Mouse (Mus musculus) C2C12 (cell line): ENCODE data around the gene Ptbp2. TPM values are rescaled to one million over a fixed set of nuclear protein-coding genes. Genes with fewer than 3 reads are reported as not detected.

Experiments
- H3K27me3 ChIP-seq: one replicate; pipeline ENCODE4 v1.6.1; 2011; ENCODE audit not compliant: control insufficient read depth, insufficient read depth, insufficient read length
- H3K36me3 ChIP-seq: one replicate; pipeline ENCODE4 v1.6.1; 2011; ENCODE audit not compliant: control insufficient read depth, insufficient read depth
- H3K4me3 ChIP-seq: one replicate; pipeline ENCODE4 v1.5.1; 2011; ENCODE audit warnings: mild to moderate bottlenecking, control low read depth; ENCODE audit not compliant: poor library complexity, insufficient read depth, severe bottlenecking
- H3K79me2 ChIP-seq: one replicate; pipeline ENCODE4 v1.6.1; 2011; ENCODE audit not compliant: control insufficient read depth, insufficient read depth
- H3K79me3 ChIP-seq: one replicate; pipeline ENCODE4 v1.6.1; 2011; ENCODE audit warnings: low read depth, control low read depth
- H3ac ChIP-seq: one replicate; pipeline ENCODE3; 2011; ENCODE audit warnings: low read depth; ENCODE audit not compliant: control insufficient read depth, insufficient read length
- CEBPB ChIP-seq: IDR thresholded peaks from one replicate; pipeline ENCODE4 v1.6.1; 2011; ENCODE audit warnings: low read depth, mild to moderate bottlenecking, control low read depth, moderate library complexity
- CTCF ChIP-seq: IDR thresholded peaks from one replicate; pipeline ENCODE4 v1.5.1; 2011; ENCODE audit not compliant: control insufficient read depth, insufficient read depth, insufficient read length
- FOSL1 ChIP-seq: IDR thresholded peaks from one replicate; pipeline ENCODE4 v1.8.0; 2011; ENCODE audit warnings: mild to moderate bottlenecking, low read length; ENCODE audit not compliant: poor library complexity, insufficient read depth, severe bottlenecking
- MAX ChIP-seq: IDR thresholded peaks from one replicate; pipeline ENCODE4 v1.6.1; 2011; ENCODE audit warnings: mild to moderate bottlenecking, control low read depth
- MYOD1 ChIP-seq: IDR thresholded peaks from one replicate; pipeline ENCODE4 v1.6.1; 2011; ENCODE audit warnings: low read depth; ENCODE audit not compliant: control insufficient read depth, insufficient read length
- MYOG ChIP-seq: IDR thresholded peaks from one replicate; pipeline ENCODE4 v1.6.1; 2011; ENCODE audit not compliant: control insufficient read depth, insufficient read length; ENCODE audit errors: extremely low read depth
- USF1 ChIP-seq: IDR thresholded peaks from one replicate; pipeline ENCODE4 v1.6.1; 2011; ENCODE audit warnings: low read depth, mild to moderate bottlenecking, control low read depth, moderate library complexity
- polyA plus RNA-seq: library from polyadenylated mRNA; unstranded; fragments of >200 nt; fragmentation: generic; extraction: Trizol; gene quantifications from one replicate; pipeline ENCODE4 v1.2.1, GENCODE M21; 2012; ENCODE audit warnings: missing spikeins

Gene Ptbp2
- polyA plus RNA-seq, 1 experiment: 11.8 TPM

GRCm38 (mm10) chr3:119772789-119773188, 11.5 kb downstream of the Ptbp2 start:
- no peak for TF ChIP-seq CTCF
- TF ChIP-seq CEBPB: no peak
- no peak for TF ChIP-seq MYOG
- no peak for TF ChIP-seq MYOD1
- TF ChIP-seq USF1: no peak
- no peak for TF ChIP-seq MAX
- TF ChIP-seq FOSL1: no peak
- H3K27me3 ChIP-seq: no peaks in the 10 kb centered on the region
- no peak overlapping the region for H3K4me3 ChIP-seq
- peaks cover 8% of the 10 kb centered on the region for H3K36me3 ChIP-seq
- peaks cover 90% of the 10 kb centered on the region for H3K79me2 ChIP-seq
- peaks cover 85% of the 10 kb centered on the region for H3K79me3 ChIP-seq
- H3ac ChIP-seq: no peak overlapping the region

GRCm38 (mm10) chr3:119763772-119764171, 20.5 kb downstream of the Ptbp2 start:
- no peak for TF ChIP-seq CEBPB
- no peak for TF ChIP-seq CTCF
- TF ChIP-seq MYOG: no peak
- no peak for TF ChIP-seq MAX
- TF ChIP-seq FOSL1: no peak
- no peak for TF ChIP-seq USF1
- TF ChIP-seq MYOD1: no peak

GRCm38 (mm10) chr3:119761732-119762131, 22.5 kb downstream of the Ptbp2 start:
- TF ChIP-seq CEBPB (no peak), USF1 (no peak), FOSL1 (no peak), MYOG (no peak), CTCF (no peak), MYOD1 (no peak), MAX (no peak)
- H3K79me3 ChIP-seq: peaks cover 65% of the 10 kb centered on the region
- H3K36me3 ChIP-seq: peaks cover 36% of the 10 kb centered on the region
- no peak overlapping the region for H3ac ChIP-seq
- H3K4me3 ChIP-seq: no peak overlapping the region
- H3K79me2 ChIP-seq: peaks cover 81% of the 10 kb centered on the region
- H3K27me3 ChIP-seq: no peaks in the 10 kb centered on the region

More at GRCm38 (mm10) chr3:119763772-119764171, 20.5 kb downstream of the Ptbp2 start:
- Histone ChIP-seq H3K79me3 (peaks cover 82% of the 10 kb centered on the region), H3K27me3 (no peaks in the 10 kb centered on the region), H3K4me3 (no peak overlapping the region), H3K79me2 (peaks cover 92% of the 10 kb centered on the region), H3ac (no peak overlapping the region), H3K36me3 (peaks cover 25% of the 10 kb centered on the region)

GRCm38 (mm10) chr3:119753791-119754190, 30.5 kb downstream of the Ptbp2 start:
- no peak overlapping the region for H3ac ChIP-seq
- H3K79me2 ChIP-seq: peaks cover 71% of the 10 kb centered on the region
- TF ChIP-seq MYOG (no peak), FOSL1 (no peak), MYOD1 (no peak), CEBPB (no peak), MAX (no peak), CTCF (no peak), USF1 (no peak)

GRCm38 (mm10) chr3:119749551-119750249, 34.6 kb downstream of the Ptbp2 start:
- Histone ChIP-seq H3ac (no peak overlapping the region), H3K79me3 (peaks cover 21% of the 10 kb centered on the region), H3K4me3 (no peak overlapping the region), H3K27me3 (no peaks in the 10 kb centered on the region), H3K79me2 (peaks cover 45% of the 10 kb centered on the region), H3K36me3 (peaks cover 62% of the 10 kb centered on the region)
- TF ChIP-seq CEBPB (no peak), MAX (no peak), MYOG (no peak), USF1 (no peak), FOSL1 (no peak), MYOD1 (no peak), CTCF (no peak)

More at GRCm38 (mm10) chr3:119753791-119754190, 30.5 kb downstream of the Ptbp2 start:
- H3K36me3 ChIP-seq: peaks cover 48% of the 10 kb centered on the region
- no peaks in the 10 kb centered on the region for H3K27me3 ChIP-seq
- no peak overlapping the region for H3K4me3 ChIP-seq
- peaks cover 32% of the 10 kb centered on the region for H3K79me3 ChIP-seq
